In genomic region chr17:27314821-27315392, GRCm38 (mm10) we compare ENCODE assay signal across 19 mouse cellular contexts.
DNase-seq lines count a peak whose midpoint lies in the region; ATAC-seq and TF ChIP-seq lines count a peak whose summit lies in the region.
"Had no signal": no experiment of that assay in that cellular context is flagged by ENCODE, and none has a peak within 500 bp of the region (broad histone marks: within the 10 kb centered on the region; RNA-seq: fewer than 3 reads in every experiment).

No protein-coding gene starts in this region.

- WGBS in forebrain, postnatal 0 days = 39% methylated on average over 7 of the region's 7 CpGs
- 38% methylated on average over 7 of the region's 7 CpGs for WGBS in hindbrain, embryonic 16.5 days

- H3K27ac ChIP-seq in forebrain, postnatal 0 days (ENCODE audit: low read depth, low read length) = no peak overlapping the region
- no peak overlapping the region for H3K27ac ChIP-seq in hindbrain, embryonic 16.5 days (ENCODE audit: low read depth, low read length)
- H3K27ac ChIP-seq: embryonic facial prominence, embryonic 13.5 days; heart, adult 2 months; midbrain, embryonic 15.5 days had no signal

- TF ChIP-seq CTCF in forebrain, postnatal 0 days (IDR thresholded peaks at IDR 0.05; ENCODE audit: low read depth) = no peak

- H3K27me3 ChIP-seq in forebrain, postnatal 0 days (ENCODE audit: insufficient read depth, low read length) = no peaks in the 10 kb centered on the region
- H3K27me3 ChIP-seq in hindbrain, embryonic 16.5 days (replicated peaks; ENCODE audit: control insufficient read depth, insufficient read depth, low read length) = no peaks in the 10 kb centered on the region
- H3K27me3 ChIP-seq: embryonic facial prominence, embryonic 13.5 days; midbrain, embryonic 15.5 days had no signal

- H3K9ac ChIP-seq in forebrain, postnatal 0 days = no peak overlapping the region
- H3K9ac ChIP-seq in hindbrain, embryonic 16.5 days (ENCODE audit: low read depth, low read length) = no peak overlapping the region
- H3K9ac ChIP-seq: embryonic facial prominence, embryonic 13.5 days; midbrain, embryonic 15.5 days had no signal

- H3K4me1 ChIP-seq in forebrain, postnatal 0 days (ENCODE audit: insufficient read depth) = peaks cover 15% of the 10 kb centered on the region
- H3K4me1 ChIP-seq in hindbrain, embryonic 16.5 days (ENCODE audit: control insufficient read depth, insufficient read depth, low read depth, low read length) = peaks cover 25% of the 10 kb centered on the region

- no peak overlapping the region for H3K4me2 ChIP-seq in forebrain, postnatal 0 days (ENCODE audit: low read depth)
- H3K4me2 ChIP-seq in hindbrain, embryonic 16.5 days (ENCODE audit: low read length) = no peak overlapping the region
- H3K4me2 ChIP-seq: embryonic facial prominence, embryonic 13.5 days; midbrain, embryonic 15.5 days had no signal

- H3K36me3 ChIP-seq in forebrain, postnatal 0 days (ENCODE audit: insufficient read depth) = no peaks in the 10 kb centered on the region
- no peaks in the 10 kb centered on the region for H3K36me3 ChIP-seq in hindbrain, embryonic 16.5 days (ENCODE audit: control insufficient read depth, insufficient read depth, low read length)
- H3K36me3 ChIP-seq: embryonic facial prominence, embryonic 13.5 days; midbrain, embryonic 15.5 days had no signal

- H3K4me3 ChIP-seq in forebrain, postnatal 0 days (ENCODE audit: low read depth, low read length) = no peak overlapping the region
- H3K4me3 ChIP-seq in hindbrain, embryonic 16.5 days (ENCODE audit: low read length) = no peak overlapping the region
- H3K4me3 ChIP-seq: embryonic facial prominence, embryonic 13.5 days; heart, adult 2 months; midbrain, embryonic 15.5 days had no signal

- peak; percentile 27; the same call in 1 of the 2 replicates for ATAC-seq in forebrain, postnatal 0 days
- peak; percentile 54 for ATAC-seq in hindbrain, embryonic 16.5 days
- ATAC-seq: intestine, postnatal 0 days; midbrain, embryonic 15.5 days had no signal

- peak; percentile 75 to 79 for DNase-seq in cerebellum, postnatal 14 days
- no peak for DNase-seq in cerebellum, adult 11-12 months
- peak; percentile 55 to 63 for DNase-seq in right cerebral cortex, adult 2 months (ENCODE audit: low spot score in 2 of 2)
- DNase-seq in right cerebral cortex, postnatal 4 days = no peak
- peak; percentile 51 for DNase-seq in forebrain, postnatal 0 days
- DNase-seq in adrenal gland, adult 8-10 months = no peak
- DNase-seq in adipocyte (ENCODE audit: low spot score) = no peak
- DNase-seq: adrenal gland, adult 2 months; cerebellum, adult 8-10 months; gastrocnemius, postnatal 25 days; heart, adult 2 months; heart, postnatal 4 days; liver; lung, postnatal 10 days; thymus, postnatal 25 days had no signal

- H3K9me3 ChIP-seq in forebrain, postnatal 0 days (ENCODE audit: low read length) = no peaks in the 10 kb centered on the region
- H3K9me3 ChIP-seq in hindbrain, embryonic 16.5 days (ENCODE audit: control insufficient read depth, low read length) = no peaks in the 10 kb centered on the region
- H3K9me3 ChIP-seq: embryonic facial prominence, embryonic 13.5 days; midbrain, embryonic 15.5 days had no signal

Comparison
In these comparisons a context has a peak if more than half of its experiments do, and no peak if none do; other contexts are left out.
1. DNase-seq: peak in cerebellum, postnatal 14 days (2 of 2), right cerebral cortex, adult 2 months (2 of 2) and forebrain, postnatal 0 days (single experiment); none in cerebellum, adult 11-12 months (single experiment), right cerebral cortex, postnatal 4 days (single experiment), adrenal gland, adult 8-10 months (single experiment) and adipocyte (single experiment).